Mouse (Mus musculus) v-Abl transformed pro-B cells (cell line): Measurements from ENCODE around the gene Caln1.

Source experiments
- in situ Hi-C, 2 experiments: fragments of 400-800 bp; cut with MboI; formaldehyde crosslinking; loops; one replicate each; pipeline ENCODE4 v1.15.1; 2025; ENCODE audit not compliant: unreplicated experiment in 2 of 2

Caln1 gene

GRCm38 (mm10) chr5:130875391-130875790, 506.1 kb downstream of the Caln1 start:
- in situ Hi-C loops = no loop called here

- in situ Hi-C loops = no loop called here
These were observed 511.1 kb downstream of the Caln1 start for GRCm38 (mm10) chr5:130880331-130880730.

- in situ Hi-C loops = no loop called here
These were observed 522.5 kb downstream of the Caln1 start for GRCm38 (mm10) chr5:130891735-130892134.

GRCm38 (mm10) chr5:130895991-130896390, 526.7 kb downstream of the Caln1 start:
- in situ Hi-C loops = no loop called here
